Comparison of ENCODE assay signal across 30 mouse cellular contexts in genomic region chr1:181410647-181411254, GRCm38 (mm10). TPM values are rescaled to one million over a fixed set of nuclear protein-coding genes. Genes with fewer than 3 reads are reported as not detected.
DNase-seq lines count a peak whose midpoint lies in the region; ATAC-seq lines count a peak whose summit lies in the region.
"Had no signal": no experiment of that assay in that cellular context is flagged by ENCODE, and none has a peak within 500 bp of the region (broad histone marks: within the 10 kb centered on the region; RNA-seq: fewer than 3 reads in every experiment).

No protein-coding gene starts in this region.

- no peak for DNase-seq in forebrain, embryonic 11.5 days (ENCODE audit: low spot score)
- no peak for DNase-seq in left cerebral cortex, postnatal 25 days (ENCODE audit: low spot score in 2 of 2)
- DNase-seq in adrenal gland, postnatal 25 days: no peak
- no peak for DNase-seq in adrenal gland, postnatal 10 days
- DNase-seq: adrenal gland, adult 8-10 months; cerebellum, adult 11-12 months; cerebellum, adult 9-11 months; embryo, embryonic 11 days; gastrocnemius, postnatal 14 days; heart, postnatal 14 days; kidney, adult 9 months; kidney, postnatal 10 days; thymus, postnatal 25 days had no signal

- H3K27me3 ChIP-seq in forebrain, embryonic 12.5 days: no peaks in the 10 kb centered on the region
- no peaks in the 10 kb centered on the region for H3K27me3 ChIP-seq in forebrain, embryonic 11.5 days (ENCODE audit: control insufficient read depth, insufficient read depth, low read length)
- H3K27me3 ChIP-seq in forebrain, embryonic 15.5 days: no peaks in the 10 kb centered on the region
- no peaks in the 10 kb centered on the region for H3K27me3 ChIP-seq in hindbrain, embryonic 13.5 days
- no peaks in the 10 kb centered on the region for H3K27me3 ChIP-seq in midbrain, embryonic 13.5 days
- H3K27me3 ChIP-seq: embryonic facial prominence, embryonic 12.5 days; hindbrain, embryonic 15.5 days; lung, embryonic 15.5 days; neural tube, embryonic 13.5 days; stomach, embryonic 15.5 days had no signal

- no peak overlapping the region for H3K4me2 ChIP-seq in forebrain, embryonic 12.5 days
- no peak overlapping the region for H3K4me2 ChIP-seq in forebrain, embryonic 11.5 days (ENCODE audit: low read depth, low read length, severe bottlenecking)
- H3K4me2 ChIP-seq in forebrain, embryonic 15.5 days (replicated peaks): no peak overlapping the region
- no peak overlapping the region for H3K4me2 ChIP-seq in hindbrain, embryonic 13.5 days
- H3K4me2 ChIP-seq in midbrain, embryonic 13.5 days (replicated peaks): no peak overlapping the region
- H3K4me2 ChIP-seq: embryonic facial prominence, embryonic 12.5 days; hindbrain, embryonic 15.5 days; limb, embryonic 13.5 days; liver, embryonic 11.5 days; lung, embryonic 15.5 days; neural tube, embryonic 13.5 days; stomach, embryonic 15.5 days had no signal

- no peak overlapping the region for H3K9ac ChIP-seq in forebrain, embryonic 12.5 days
- no peak overlapping the region for H3K9ac ChIP-seq in forebrain, embryonic 11.5 days (ENCODE audit: low read length)
- H3K9ac ChIP-seq in forebrain, embryonic 15.5 days (replicated peaks): no peak overlapping the region
- no peak overlapping the region for H3K9ac ChIP-seq in hindbrain, embryonic 13.5 days
- no peak overlapping the region for H3K9ac ChIP-seq in midbrain, embryonic 13.5 days (replicated peaks)
- H3K9ac ChIP-seq: embryonic facial prominence, embryonic 12.5 days; hindbrain, embryonic 15.5 days; limb, embryonic 13.5 days; lung, embryonic 15.5 days; neural tube, embryonic 13.5 days; stomach, embryonic 15.5 days had no signal

- WGBS in forebrain, embryonic 12.5 days: 43% methylated on average over 8 of the region's 8 CpGs
- 77% methylated on average over 8 of the region's 8 CpGs for WGBS in forebrain, embryonic 11.5 days
- 32% methylated on average over 8 of the region's 8 CpGs for WGBS in forebrain, embryonic 15.5 days
- WGBS in hindbrain, embryonic 13.5 days: 33% methylated on average over 8 of the region's 8 CpGs
- 35% methylated on average over 8 of the region's 8 CpGs for WGBS in midbrain, embryonic 13.5 days

- H3K36me3 ChIP-seq in forebrain, embryonic 12.5 days (replicated peaks): no peaks in the 10 kb centered on the region
- no peaks in the 10 kb centered on the region for H3K36me3 ChIP-seq in forebrain, embryonic 11.5 days (ENCODE audit: control insufficient read depth, insufficient read depth, low read length)
- H3K36me3 ChIP-seq in forebrain, embryonic 15.5 days: no peaks in the 10 kb centered on the region
- no peaks in the 10 kb centered on the region for H3K36me3 ChIP-seq in hindbrain, embryonic 13.5 days
- no peaks in the 10 kb centered on the region for H3K36me3 ChIP-seq in midbrain, embryonic 13.5 days
- H3K36me3 ChIP-seq: embryonic facial prominence, embryonic 12.5 days; G1E; hindbrain, embryonic 15.5 days; limb, embryonic 13.5 days; lung, embryonic 15.5 days; neural tube, embryonic 13.5 days; stomach, embryonic 15.5 days had no signal

- H3K27ac ChIP-seq in forebrain, embryonic 12.5 days: peak overlapping the region; percentile 54; the same call in 1 of the 2 replicates
- no peak overlapping the region for H3K27ac ChIP-seq in forebrain, embryonic 11.5 days (ENCODE audit: low read depth, low read length)
- peak overlapping the region; percentile 35 for H3K27ac ChIP-seq in forebrain, embryonic 15.5 days (replicated peaks)
- H3K27ac ChIP-seq in hindbrain, embryonic 13.5 days: peak overlapping the region; percentile 50
- peak overlapping the region; percentile 66 for H3K27ac ChIP-seq in midbrain, embryonic 13.5 days
- H3K27ac ChIP-seq: embryonic facial prominence, embryonic 12.5 days; hindbrain, embryonic 15.5 days; left cerebral cortex, adult 2 months; limb, embryonic 13.5 days; lung, embryonic 15.5 days; neural tube, embryonic 13.5 days; stomach, embryonic 15.5 days had no signal

- H3K4me3 ChIP-seq in forebrain, embryonic 12.5 days (replicated peaks): no peak overlapping the region
- no peak overlapping the region for H3K4me3 ChIP-seq in forebrain, embryonic 11.5 days (ENCODE audit: low read depth, low read length)
- no peak overlapping the region for H3K4me3 ChIP-seq in forebrain, embryonic 15.5 days
- no peak overlapping the region for H3K4me3 ChIP-seq in hindbrain, embryonic 13.5 days
- H3K4me3 ChIP-seq in midbrain, embryonic 13.5 days (replicated peaks): no peak overlapping the region
- H3K4me3 ChIP-seq: embryonic facial prominence, embryonic 12.5 days; hindbrain, embryonic 15.5 days; left cerebral cortex, adult 2 months; limb, embryonic 13.5 days; lung, embryonic 15.5 days; neural tube, embryonic 13.5 days; stomach, embryonic 15.5 days had no signal

- ATAC-seq in forebrain, embryonic 12.5 days (ENCODE audit: low FRiP score): peak; percentile 13; the same call in 1 of the 2 replicates
- no peak for ATAC-seq in forebrain, embryonic 11.5 days (replicated peaks; ENCODE audit: low FRiP score)
- peak; percentile 63 for ATAC-seq in forebrain, embryonic 15.5 days (replicated peaks)
- ATAC-seq in hindbrain, embryonic 13.5 days (ENCODE audit: low FRiP score): no peak
- ATAC-seq in midbrain, embryonic 13.5 days: peak; percentile 67
- ATAC-seq: intestine, embryonic 16.5 days had no signal

- peaks cover 31% of the 10 kb centered on the region for H3K4me1 ChIP-seq in forebrain, embryonic 12.5 days
- H3K4me1 ChIP-seq in forebrain, embryonic 11.5 days (replicated peaks; ENCODE audit: control insufficient read depth, insufficient read depth, low read length): no peaks in the 10 kb centered on the region
- H3K4me1 ChIP-seq in forebrain, embryonic 15.5 days: peaks cover 33% of the 10 kb centered on the region
- peaks cover 47% of the 10 kb centered on the region for H3K4me1 ChIP-seq in hindbrain, embryonic 13.5 days (replicated peaks)
- H3K4me1 ChIP-seq in midbrain, embryonic 13.5 days (replicated peaks): peaks cover 33% of the 10 kb centered on the region
- H3K4me1 ChIP-seq: embryonic facial prominence, embryonic 12.5 days; lung, embryonic 15.5 days; stomach, embryonic 15.5 days had no signal

- H3K9me3 ChIP-seq in forebrain, embryonic 12.5 days: no peaks in the 10 kb centered on the region
- H3K9me3 ChIP-seq in forebrain, embryonic 11.5 days (ENCODE audit: control insufficient read depth, low read length): no peaks in the 10 kb centered on the region
- H3K9me3 ChIP-seq in forebrain, embryonic 15.5 days: no peaks in the 10 kb centered on the region
- H3K9me3 ChIP-seq in hindbrain, embryonic 13.5 days: no peaks in the 10 kb centered on the region
- H3K9me3 ChIP-seq in midbrain, embryonic 13.5 days: no peaks in the 10 kb centered on the region
- H3K9me3 ChIP-seq: embryonic facial prominence, embryonic 12.5 days; G1E; hindbrain, embryonic 15.5 days; limb, embryonic 13.5 days; lung, embryonic 15.5 days; neural tube, embryonic 13.5 days; stomach, embryonic 15.5 days had no signal

- intact Hi-C loops in left cerebral cortex, postnatal 25 days (cut with DNase I): no loop called here

RNA-seq across cellular contexts. Expression of gene Cnih3, which starts 58.3 kb away (rescaled TPM):
- polyA plus RNA-seq in forebrain, embryonic 12.5 days (2016; fragmentation: Nextera tagmentation; extraction: Ambion mirVana): 4.1 and 4.3 TPM in 2 replicates
- polyA plus RNA-seq in forebrain, embryonic 11.5 days (2014; fragmentation: Nextera tagmentation; extraction: Ambion mirVana): 1.9 and 3.5 TPM in 2 replicates
- 39.4 and 42.7 TPM in 2 replicates for polyA plus RNA-seq in forebrain, embryonic 15.5 days (2015; fragmentation: Nextera tagmentation; extraction: Ambion mirVana)
- 6.8 and 8.8 TPM in 2 replicates for polyA plus RNA-seq in hindbrain, embryonic 13.5 days (2015; fragmentation: Nextera tagmentation; extraction: Ambion mirVana)
- 2.6 and 3.8 TPM in 2 replicates for polyA plus RNA-seq in midbrain, embryonic 13.5 days (2015; fragmentation: Nextera tagmentation; extraction: Ambion mirVana)
- total RNA-seq in left cerebral cortex, postnatal 25 days (2021): 10 to 100 TPM; 75.1 to 81.7 TPM
- not detected in 2 replicates for total RNA-seq in adrenal gland, postnatal 25 days (2021)
- total RNA-seq in adrenal gland, postnatal 10 days (2021): not detected
- total RNA-seq: granulocyte monocyte progenitor cell, adult 5-6 weeks; heart, postnatal 14 days; megakaryocyte progenitor cell, adult 5-6 weeks had no signal
- polyA plus RNA-seq: G1E; liver, embryonic 11.5 days; liver, embryonic 16.5 days had no signal

Comparison
In these comparisons a context has a peak if more than half of its experiments do, and no peak if none do; other contexts are left out.
1. ATAC-seq: peak in forebrain, embryonic 12.5 days (single experiment), forebrain, embryonic 15.5 days (single experiment) and midbrain, embryonic 13.5 days (single experiment); none in forebrain, embryonic 11.5 days (single experiment) and hindbrain, embryonic 13.5 days (single experiment).